Mouse (Mus musculus): ENCODE data around the gene Tube1. TPM values are rescaled to one million over a fixed set of nuclear protein-coding genes. Genes with fewer than 3 reads are reported as not detected.

Tube1 gene
- total and polyA plus RNA-seq, 3 experiments, result 11.7 to 16.1 (median 14.6) TPM

DNA sequence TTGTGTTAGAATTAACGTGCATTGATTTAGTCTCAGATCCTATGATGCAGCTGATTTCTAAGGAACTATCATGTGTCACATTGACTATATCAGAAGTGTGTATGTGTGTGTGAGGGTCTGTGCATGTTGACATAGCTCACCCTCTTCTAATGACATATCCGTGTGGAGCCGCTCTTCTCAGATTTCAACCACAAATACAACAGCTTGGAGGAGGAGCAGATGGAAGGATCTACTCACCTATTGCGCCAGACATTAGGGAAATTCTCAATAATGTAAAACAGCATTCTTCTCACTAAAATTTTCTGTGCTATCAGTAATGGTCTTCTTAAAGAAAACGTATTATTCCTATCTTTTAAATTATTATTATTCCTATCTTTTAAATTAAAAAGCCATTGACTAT lies 22.9 kb downstream of the Tube1 start:
- peaks cover 5 to 7% of the 10 kb centered on the region in 2 experiments for H3K4me1 ChIP-seq (ENCODE audit: control insufficient read depth in 1 of 2, insufficient read depth in 2 of 2)
- H3K4me3 ChIP-seq (replicated peaks in 1 of 3; ENCODE audit: low read depth in 2 of 3, low read length in 2 of 3, poor library complexity in 1 of 3), result no peak overlapping the region
- H3K9me3 ChIP-seq (replicated peaks; ENCODE audit: low read length), result no peaks in the 10 kb centered on the region
- H3K36me3 ChIP-seq (replicated peaks in 1 of 2; ENCODE audit: control insufficient read depth in 1 of 2, insufficient read depth in 1 of 2, low read length in 1 of 2), result peaks cover 2 to 48% of the 10 kb centered on the region in 2 experiments
- no peak overlapping the region for H3K9ac ChIP-seq (ENCODE audit: insufficient read depth, low read depth)
- in situ Hi-C loops (cut with MboI; ENCODE audit: low pct_ligation_motif_present, low pct_unique_long_range_greater_than_20kb, low sequenced_read_pairs), result no loop called here
- dilution Hi-C loops (cut with MboI; ENCODE audit: extremely low pct_ligation_motif_present, extremely low pct_unique_long_range_greater_than_20kb, low sequenced_read_pairs), result no loop called here
- no peak for DNase-seq (ENCODE audit: extremely low read depth)
- no peak overlapping the region for H3K4me2 ChIP-seq (ENCODE audit: insufficient read depth, low read depth, poor library complexity, severe bottlenecking)
- H3K27me3 ChIP-seq (replicated peaks), result no peaks in the 10 kb centered on the region
- H3K79me2 ChIP-seq (replicated peaks; ENCODE audit: control insufficient read depth, extremely low read depth, insufficient read depth, poor library complexity, severe bottlenecking), result no peaks in the 10 kb centered on the region
- no peak for TF ChIP-seq ELF1 (IDR thresholded peaks at IDR 0.05; ENCODE audit: low read depth, low read length)
- no peak for TF ChIP-seq PAX5 (IDR thresholded peaks at IDR 0.05; ENCODE audit: low read length)
- TF ChIP-seq TCF12 (IDR thresholded peaks at IDR 0.05; ENCODE audit: low read depth, low read length), result no peak
- no peak for TF ChIP-seq UBTF (IDR thresholded peaks at IDR 0.05; ENCODE audit: low read depth, low read length)
- TF ChIP-seq MEF2A (IDR thresholded peaks at IDR 0.05; ENCODE audit: borderline replicate concordance, low read depth, low read length), result no peak
- no peak for TF ChIP-seq SMC3 (IDR thresholded peaks at IDR 0.05; ENCODE audit: low read depth, low read length)
- TF ChIP-seq MXI1 (IDR thresholded peaks at IDR 0.05; ENCODE audit: low read depth, low read length), result no peak
- H3K27ac ChIP-seq (ENCODE audit: insufficient read depth, low read depth), result no peak overlapping the region

DNA sequence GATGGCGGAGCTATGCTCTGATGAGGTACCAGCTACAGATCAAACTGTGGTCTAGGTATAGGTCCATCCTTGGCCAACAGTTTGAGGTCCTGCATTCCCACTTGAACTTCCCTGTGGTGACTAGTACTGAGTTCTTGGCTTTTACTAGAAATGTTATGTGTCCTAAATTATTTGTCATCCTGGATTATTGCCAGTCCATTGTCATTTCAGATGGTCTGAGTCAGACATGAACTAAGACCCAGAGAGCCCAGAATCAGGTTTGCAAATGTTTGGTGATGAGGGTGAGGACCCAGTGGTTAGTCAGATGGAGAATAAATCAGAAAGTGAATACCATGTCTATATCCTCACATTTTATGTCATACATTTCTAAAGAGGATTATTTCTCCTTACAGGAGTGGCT lies 23.5 kb downstream of the Tube1 start:
- DNase-seq (ENCODE audit: extremely low read depth), result no peak
- Histone ChIP-seq H3K4me1 (ENCODE audit: control insufficient read depth in 1 of 2, insufficient read depth in 2 of 2) (peaks cover 5 to 7% of the 10 kb centered on the region in 2 experiments), H3K9ac (ENCODE audit: insufficient read depth, low read depth) (no peak overlapping the region), H3K9me3 (replicated peaks; ENCODE audit: low read length) (no peaks in the 10 kb centered on the region), H3K27ac (ENCODE audit: insufficient read depth, low read depth) (no peak overlapping the region), H3K36me3 (replicated peaks in 1 of 2; ENCODE audit: control insufficient read depth in 1 of 2, insufficient read depth in 1 of 2, low read length in 1 of 2) (peaks cover 0 to 44% of the 10 kb centered on the region in 2 experiments), H3K4me2 (ENCODE audit: insufficient read depth, low read depth, poor library complexity, severe bottlenecking) (no peak overlapping the region), H3K79me2 (replicated peaks; ENCODE audit: control insufficient read depth, extremely low read depth, insufficient read depth, poor library complexity, severe bottlenecking) (no peaks in the 10 kb centered on the region), H3K4me3 (replicated peaks in 1 of 3; ENCODE audit: low read depth in 2 of 3, low read length in 2 of 3, poor library complexity in 1 of 3) (no peak overlapping the region), H3K27me3 (replicated peaks) (no peaks in the 10 kb centered on the region)
- dilution Hi-C loops (cut with MboI; ENCODE audit: extremely low pct_ligation_motif_present, extremely low pct_unique_long_range_greater_than_20kb, low sequenced_read_pairs) (no loop called here), in situ Hi-C loops (cut with MboI; ENCODE audit: low pct_ligation_motif_present, low pct_unique_long_range_greater_than_20kb, low sequenced_read_pairs) (no loop called here)
- TF ChIP-seq RAD21 (IDR thresholded peaks at IDR 0.05; ENCODE audit: low read depth, low read length), result no peak
- TF ChIP-seq GABPA (IDR thresholded peaks at IDR 0.05; ENCODE audit: insufficient replicate concordance, low read depth, low read length), result no peak
- TF ChIP-seq PAX5 (IDR thresholded peaks at IDR 0.05; ENCODE audit: low read length), result no peak
- TF ChIP-seq CHD2 (IDR thresholded peaks at IDR 0.05; ENCODE audit: low read length), result no peak

DNA sequence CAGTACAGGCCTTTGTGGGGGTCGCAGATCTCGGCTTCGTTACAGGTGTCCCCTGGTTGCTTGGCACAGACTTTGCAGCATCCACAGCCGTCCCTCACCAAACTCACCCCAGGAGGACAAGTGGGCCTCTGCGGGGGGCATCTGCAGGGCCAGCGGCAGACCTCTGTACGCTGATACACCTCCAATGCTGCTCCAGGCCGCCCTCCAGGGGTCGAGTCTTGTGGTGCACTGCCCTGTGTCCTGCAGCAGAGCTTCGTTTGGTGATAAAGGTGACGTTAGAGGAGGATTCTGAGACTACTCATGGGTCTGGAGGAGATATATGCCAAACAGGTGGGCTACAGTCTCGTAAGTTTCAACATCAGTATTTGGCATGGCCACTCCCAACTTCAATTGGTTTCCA lies 24.5 kb downstream of the Tube1 start:
- TF ChIP-seq RCOR1 (conservative IDR thresholded peaks at IDR 0.05; ENCODE audit: low read depth, low read length), result no peak
- TF ChIP-seq POLR2AphosphoS2 (IDR thresholded peaks at IDR 0.05; ENCODE audit: low read depth, low read length), result no peak
- no peak for TF ChIP-seq SIN3A (IDR thresholded peaks at IDR 0.05; ENCODE audit: low read length)
- TF ChIP-seq ZC3H11A (IDR thresholded peaks at IDR 0.05; ENCODE audit: low read depth, low read length), result no peak
- TF ChIP-seq MYC (IDR thresholded peaks at IDR 0.05; ENCODE audit: low read depth, low read length), result no peak
- no peak for TF ChIP-seq NRF1 (IDR thresholded peaks at IDR 0.05; ENCODE audit: low read depth, low read length)
- no peak for TF ChIP-seq KAT2A (IDR thresholded peaks at IDR 0.05; ENCODE audit: insufficient replicate concordance, low read length)
- no peak for TF ChIP-seq JUN (IDR thresholded peaks at IDR 0.05; ENCODE audit: insufficient read depth, low read depth, low read length)
- TF ChIP-seq MAFK (IDR thresholded peaks at IDR 0.05; ENCODE audit: insufficient replicate concordance, low read length), result no peak
- TF ChIP-seq JUND (conservative IDR thresholded peaks at IDR 0.05; ENCODE audit: low read depth, low read length), result no peak
- TF ChIP-seq PAX5 (IDR thresholded peaks at IDR 0.05; ENCODE audit: low read length), result no peak
- TF ChIP-seq CHD2 (IDR thresholded peaks at IDR 0.05; ENCODE audit: low read length), result no peak
- TF ChIP-seq IRF4 (IDR thresholded peaks at IDR 0.05; ENCODE audit: low read depth, low read length), result no peak
- TF ChIP-seq E2F4 (IDR thresholded peaks at IDR 0.05; ENCODE audit: insufficient replicate concordance, low read depth, low read length), result no peak
- Histone ChIP-seq H3K9ac (ENCODE audit: insufficient read depth, low read depth) (no peak overlapping the region), H3K4me3 (replicated peaks in 1 of 3; ENCODE audit: low read depth in 2 of 3, low read length in 2 of 3, poor library complexity in 1 of 3) (no peak overlapping the region), H3K4me1 (ENCODE audit: control insufficient read depth in 1 of 2, insufficient read depth in 2 of 2) (peaks cover 5 to 7% of the 10 kb centered on the region in 2 experiments), H3K27ac (ENCODE audit: insufficient read depth, low read depth) (no peak overlapping the region), H3K4me2 (ENCODE audit: insufficient read depth, low read depth, poor library complexity, severe bottlenecking) (no peak overlapping the region), H3K9me3 (replicated peaks; ENCODE audit: low read length) (no peaks in the 10 kb centered on the region), H3K36me3 (replicated peaks in 1 of 2; ENCODE audit: control insufficient read depth in 1 of 2, insufficient read depth in 1 of 2, low read length in 1 of 2) (peaks cover 0 to 38% of the 10 kb centered on the region in 2 experiments), H3K79me2 (replicated peaks; ENCODE audit: control insufficient read depth, extremely low read depth, insufficient read depth, poor library complexity, severe bottlenecking) (no peaks in the 10 kb centered on the region), H3K27me3 (replicated peaks) (no peaks in the 10 kb centered on the region)
- in situ Hi-C loops (cut with MboI; ENCODE audit: low pct_ligation_motif_present, low pct_unique_long_range_greater_than_20kb, low sequenced_read_pairs), result no loop called here
- dilution Hi-C loops (cut with MboI; ENCODE audit: extremely low pct_ligation_motif_present, extremely low pct_unique_long_range_greater_than_20kb, low sequenced_read_pairs), result no loop called here
- DNase-seq (ENCODE audit: extremely low read depth), result no peak
